Mouse (Mus musculus): ENCODE data around the gene Lrrc4c. TPM values are rescaled to one million over a fixed set of nuclear protein-coding genes. Genes with fewer than 3 reads are reported as not detected.

The Lrrc4c gene
- polyA plus RNA-seq, 2 experiments = 2.0 to 3.2 TPM

DNA sequence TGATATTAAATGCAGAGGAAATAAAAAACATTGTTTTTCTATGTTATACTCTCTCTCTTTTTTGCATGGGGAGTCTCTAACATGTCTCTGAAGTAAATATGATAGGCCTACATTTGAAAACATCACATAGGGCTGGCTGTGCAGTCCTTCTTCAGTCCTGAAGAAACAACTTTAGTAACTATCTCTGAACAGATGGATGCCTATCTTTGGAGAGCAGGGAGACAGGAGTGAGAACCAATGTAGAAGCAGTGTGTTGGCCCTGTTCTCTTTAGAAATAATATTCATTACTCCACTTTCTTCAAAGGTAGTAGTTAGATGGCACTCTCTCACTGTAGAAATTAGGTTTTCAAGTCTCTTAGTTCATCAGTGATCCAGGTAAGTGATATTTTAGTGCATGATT, 967.0 kb downstream of the Lrrc4c start:
- no peak for ATAC-seq (ENCODE audit: low FRiP score, low read depth)
- Histone ChIP-seq H3K36me3 (ENCODE audit: control insufficient read depth, insufficient read depth, low read length) (no peaks in the 10 kb centered on the region), H3K4me1 (ENCODE audit: control insufficient read depth, insufficient read depth, low read length) (no peaks in the 10 kb centered on the region), H3K27me3 (ENCODE audit: control insufficient read depth, insufficient read depth, low read length) (no peaks in the 10 kb centered on the region), H3K9ac (ENCODE audit: low read depth, low read length, severe bottlenecking) (no peak overlapping the region), H3K4me3 (replicated peaks; ENCODE audit: low read length) (no peak overlapping the region), H3K27ac (replicated peaks; ENCODE audit: low read depth, low read length) (no peak overlapping the region), H3K4me2 (replicated peaks; ENCODE audit: low read depth, low read length, severe bottlenecking) (no peak overlapping the region), H3K9me3 (ENCODE audit: control insufficient read depth, low read length) (no peaks in the 10 kb centered on the region)
- TF ChIP-seq POLR2A (IDR thresholded peaks at IDR 0.05; ENCODE audit: borderline replicate concordance, extremely low read depth, insufficient read depth, insufficient read length) = no peak
- DNase-seq (ENCODE audit: low spot score) = no peak

GRCm38 (mm10) chr2:97294216-97294615, 976.2 kb downstream of the Lrrc4c start:
- Histone ChIP-seq H3K27me3 (ENCODE audit: control insufficient read depth, insufficient read depth, low read length) (no peaks in the 10 kb centered on the region), H3K4me2 (replicated peaks; ENCODE audit: low read depth, low read length, severe bottlenecking) (no peak overlapping the region), H3K27ac (replicated peaks; ENCODE audit: low read depth, low read length) (no peak overlapping the region), H3K36me3 (ENCODE audit: control insufficient read depth, insufficient read depth, low read length) (no peaks in the 10 kb centered on the region), H3K4me1 (ENCODE audit: control insufficient read depth, insufficient read depth, low read length) (no peaks in the 10 kb centered on the region), H3K4me3 (replicated peaks; ENCODE audit: low read length) (no peak overlapping the region), H3K9ac (ENCODE audit: low read depth, low read length, severe bottlenecking) (no peak overlapping the region), H3K9me3 (ENCODE audit: control insufficient read depth, low read length) (no peaks in the 10 kb centered on the region)
- ATAC-seq (ENCODE audit: low FRiP score, low read depth) = no peak
- WGBS = 83% methylated on average over 3 of the region's 3 CpGs
- no peak for TF ChIP-seq POLR2A (IDR thresholded peaks at IDR 0.05; ENCODE audit: borderline replicate concordance, extremely low read depth, insufficient read depth, insufficient read length)
- no peak for DNase-seq (ENCODE audit: low spot score)

- H3K4me1 ChIP-seq (ENCODE audit: control insufficient read depth, insufficient read depth, low read length) = no peaks in the 10 kb centered on the region
- ATAC-seq (ENCODE audit: low FRiP score, low read depth) = no peak
- DNase-seq (ENCODE audit: low spot score) = no peak
- H3K36me3 ChIP-seq (ENCODE audit: control insufficient read depth, insufficient read depth, low read length) = no peaks in the 10 kb centered on the region
- WGBS = 70% methylated on average over 2 of the region's 2 CpGs
- no peaks in the 10 kb centered on the region for H3K9me3 ChIP-seq (ENCODE audit: control insufficient read depth, low read length)
- no peaks in the 10 kb centered on the region for H3K27me3 ChIP-seq (ENCODE audit: control insufficient read depth, insufficient read depth, low read length)
- H3K4me2 ChIP-seq (replicated peaks; ENCODE audit: low read depth, low read length, severe bottlenecking) = no peak overlapping the region
- H3K4me3 ChIP-seq (replicated peaks; ENCODE audit: low read length) = no peak overlapping the region
- TF ChIP-seq POLR2A (IDR thresholded peaks at IDR 0.05; ENCODE audit: borderline replicate concordance, extremely low read depth, insufficient read depth, insufficient read length) = no peak
- no peak overlapping the region for H3K9ac ChIP-seq (ENCODE audit: low read depth, low read length, severe bottlenecking)
- H3K27ac ChIP-seq (replicated peaks; ENCODE audit: low read depth, low read length) = no peak overlapping the region
These were observed 981.7 kb downstream of the Lrrc4c start for GRCm38 (mm10) chr2:97299704-97300103.

GRCm38 (mm10) chr2:97318008-97318407, 1000.0 kb downstream of the Lrrc4c start:
- Histone ChIP-seq H3K36me3 (ENCODE audit: control insufficient read depth, insufficient read depth, low read length) (no peaks in the 10 kb centered on the region), H3K27me3 (ENCODE audit: control insufficient read depth, insufficient read depth, low read length) (no peaks in the 10 kb centered on the region), H3K4me1 (ENCODE audit: control insufficient read depth, insufficient read depth, low read length) (no peaks in the 10 kb centered on the region), H3K27ac (replicated peaks; ENCODE audit: low read depth, low read length) (no peak overlapping the region), H3K4me3 (replicated peaks; ENCODE audit: low read length) (no peak overlapping the region), H3K9me3 (ENCODE audit: control insufficient read depth, low read length) (no peaks in the 10 kb centered on the region), H3K9ac (ENCODE audit: low read depth, low read length, severe bottlenecking) (no peak overlapping the region), H3K4me2 (replicated peaks; ENCODE audit: low read depth, low read length, severe bottlenecking) (no peak overlapping the region)
- 58% methylated on average over 1 of the region's 1 CpGs for WGBS
- TF ChIP-seq POLR2A (IDR thresholded peaks at IDR 0.05; ENCODE audit: borderline replicate concordance, extremely low read depth, insufficient read depth, insufficient read length) = no peak
- DNase-seq (ENCODE audit: low spot score) (no peak), ATAC-seq (ENCODE audit: low FRiP score, low read depth) (no peak)

DNA sequence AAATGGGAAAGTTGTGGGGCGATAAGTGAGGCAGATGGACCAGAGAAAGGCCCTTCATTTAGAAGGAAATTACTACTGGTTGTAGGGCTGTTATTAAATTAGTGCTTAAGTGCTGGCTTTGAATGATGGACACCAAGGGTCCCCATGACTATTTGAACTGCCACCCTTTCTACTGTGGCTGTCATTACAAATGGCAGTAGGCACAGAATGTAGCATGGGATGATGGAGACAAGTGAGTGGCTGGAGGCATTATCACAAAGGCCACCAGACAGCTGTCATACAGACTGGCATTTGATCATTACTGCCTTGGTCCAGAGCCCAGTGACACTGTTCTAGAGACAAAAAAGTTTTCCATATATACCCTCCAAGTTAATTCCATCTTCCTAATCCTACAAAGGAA, 1000.6 kb downstream of the Lrrc4c start:
- no peak for TF ChIP-seq POLR2A (IDR thresholded peaks at IDR 0.05; ENCODE audit: borderline replicate concordance, extremely low read depth, insufficient read depth, insufficient read length)
- Histone ChIP-seq H3K27me3 (ENCODE audit: control insufficient read depth, insufficient read depth, low read length) (no peaks in the 10 kb centered on the region), H3K4me2 (replicated peaks; ENCODE audit: low read depth, low read length, severe bottlenecking) (no peak overlapping the region), H3K4me3 (replicated peaks; ENCODE audit: low read length) (no peak overlapping the region), H3K9ac (ENCODE audit: low read depth, low read length, severe bottlenecking) (no peak overlapping the region), H3K27ac (replicated peaks; ENCODE audit: low read depth, low read length) (no peak overlapping the region), H3K4me1 (ENCODE audit: control insufficient read depth, insufficient read depth, low read length) (no peaks in the 10 kb centered on the region), H3K36me3 (ENCODE audit: control insufficient read depth, insufficient read depth, low read length) (no peaks in the 10 kb centered on the region), H3K9me3 (ENCODE audit: control insufficient read depth, low read length) (no peaks in the 10 kb centered on the region)
- 80% methylated on average over 1 of the region's 1 CpGs for WGBS
- DNase-seq (ENCODE audit: low spot score) (no peak), ATAC-seq (ENCODE audit: low FRiP score, low read depth) (no peak)

DNA sequence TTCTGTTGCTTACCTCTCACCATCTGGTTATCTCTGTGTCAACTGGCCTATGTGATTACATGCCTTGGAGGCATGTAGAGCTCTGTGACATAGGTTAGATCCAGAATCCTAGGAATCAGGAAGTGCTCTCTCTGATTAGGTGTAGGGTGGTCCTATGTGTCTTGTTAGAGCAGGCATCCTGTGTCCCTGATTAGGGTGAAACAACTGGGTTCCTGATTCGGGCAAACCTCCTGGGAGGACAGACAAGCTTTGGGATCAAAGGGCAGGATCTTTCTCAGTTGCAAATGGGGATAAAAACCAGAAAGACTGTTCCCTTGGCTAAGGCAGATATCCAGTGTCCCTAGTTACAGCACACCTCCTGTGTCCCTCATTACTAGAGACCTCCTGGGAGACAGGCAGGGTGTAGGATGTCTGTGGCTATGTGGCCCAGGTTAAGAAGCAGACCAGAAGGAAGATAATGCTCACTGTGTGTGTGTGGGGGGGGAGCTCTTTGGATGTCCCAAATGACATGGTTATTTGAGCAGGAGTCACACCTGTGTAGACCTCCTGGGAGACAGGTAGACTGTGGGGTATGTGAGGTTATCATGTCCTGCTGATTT, 1014.2 kb downstream of the Lrrc4c start:
- no peak for DNase-seq (ENCODE audit: low spot score)
- ATAC-seq (ENCODE audit: low FRiP score, low read depth) = no peak
- no peaks in the 10 kb centered on the region for H3K36me3 ChIP-seq (ENCODE audit: control insufficient read depth, insufficient read depth, low read length)
- H3K27ac ChIP-seq (replicated peaks; ENCODE audit: low read depth, low read length) = no peak overlapping the region
- H3K9me3 ChIP-seq (ENCODE audit: control insufficient read depth, low read length) = no peaks in the 10 kb centered on the region
- WGBS = 37% methylated on average over 1 of the region's 1 CpGs
- TF ChIP-seq POLR2A (IDR thresholded peaks at IDR 0.05; ENCODE audit: borderline replicate concordance, extremely low read depth, insufficient read depth, insufficient read length) = no peak
- no peaks in the 10 kb centered on the region for H3K4me1 ChIP-seq (ENCODE audit: control insufficient read depth, insufficient read depth, low read length)
- no peak overlapping the region for H3K9ac ChIP-seq (ENCODE audit: low read depth, low read length, severe bottlenecking)
- H3K4me3 ChIP-seq (replicated peaks; ENCODE audit: low read length) = no peak overlapping the region
- H3K27me3 ChIP-seq (ENCODE audit: control insufficient read depth, insufficient read depth, low read length) = no peaks in the 10 kb centered on the region
- no peak overlapping the region for H3K4me2 ChIP-seq (replicated peaks; ENCODE audit: low read depth, low read length, severe bottlenecking)
